Mouse (Mus musculus) embryonic fibroblast, embryonic 13.5 days (primary cell): ENCODE measurements around the gene Cdca5.

Experiments used
- CTCF ChIP-seq: IDR thresholded peaks from 2 replicates; pipeline ENCODE4 v1.5.1; 2011; ENCODE audit warnings: mild to moderate bottlenecking, control low read depth, low read length, moderate library complexity, borderline replicate concordance; ENCODE audit not compliant: insufficient read depth
- POLR2A ChIP-seq: IDR thresholded peaks from 2 replicates; pipeline ENCODE4 v1.6.1; 2011; ENCODE audit warnings: low read depth, mild to moderate bottlenecking, control low read depth, low read length, moderate library complexity

- TF ChIP-seq CTCF (no peak), POLR2A (no peak)
Measured at GRCm38 (mm10) chr19:6132171-6132827, 47.5 kb downstream of the Cdca5 start.
